Mouse (Mus musculus) midbrain, embryonic 11.5 days (tissue): ENCODE data around the gene Ccl26. TPM values are rescaled to one million over a fixed set of nuclear protein-coding genes. Genes with fewer than 3 reads are reported as not detected.

ENCODE experiments used
- ATAC-seq: fragments of 200-750 bp; cut with Nextera tagmentation; 2 replicates; pipeline ENCODE4 v1.8.0; 2017; ENCODE audit warnings: moderate TSS enrichment, moderate library complexity; ENCODE audit not compliant: low FRiP score
- DNase-seq: peaks from one replicate; pipeline ENCODE4 v3.0.0; 2015; ENCODE audit warnings: low spot score; ENCODE audit errors: missing footprints
- H3K27ac ChIP-seq: fragments of 300-500 bp; sonication (generic); 2 replicates; pipeline ENCODE4 v1.5.1; 2014; ENCODE audit warnings: low read depth, low read length
- H3K27me3 ChIP-seq: fragments of 300-500 bp; sonication (generic); 2 replicates; pipeline ENCODE4 v1.6.1; 2014; ENCODE audit warnings: mild to moderate bottlenecking, low read length, moderate library complexity, mixed read lengths; ENCODE audit not compliant: control insufficient read depth, insufficient read depth
- H3K36me3 ChIP-seq: fragments of 300-500 bp; sonication (generic); 2 replicates; pipeline ENCODE4 v1.6.1; 2014; ENCODE audit warnings: mild to moderate bottlenecking, low read length, moderate library complexity, mixed read lengths; ENCODE audit not compliant: control insufficient read depth, insufficient read depth
- H3K4me1 ChIP-seq: fragments of 300-500 bp; sonication (generic); 2 replicates; pipeline ENCODE4 v1.6.1; 2014; ENCODE audit warnings: low read length; ENCODE audit not compliant: control insufficient read depth, insufficient read depth
- H3K4me2 ChIP-seq: fragments of 300-500 bp; sonication (generic); 2 replicates; pipeline ENCODE4 v1.6.1; 2014; ENCODE audit warnings: mild to moderate bottlenecking, moderate library complexity
- H3K4me3 ChIP-seq: fragments of 300-500 bp; sonication (generic); 2 replicates; pipeline ENCODE4 v1.5.1; 2014; ENCODE audit warnings: low read depth, low read length
- H3K9ac ChIP-seq: fragments of 300-500 bp; sonication (generic); 2 replicates; pipeline ENCODE4 v1.6.1; 2014; ENCODE audit warnings: low read length
- H3K9me3 ChIP-seq: fragments of 300-500 bp; sonication (generic); 2 replicates; pipeline ENCODE4 v1.6.1; 2016; ENCODE audit warnings: low read length; ENCODE audit not compliant: control insufficient read depth
- WGBS: fragments of 180-500 bp; shearing (Covaris S2); extraction: QIAGEN DNeasy Blood & Tissue Kit; methylation state at CpG from one replicate; pipeline ENCODE4 v1.1.7; 2014; 5-methylcytosine and 5-hydroxymethylcytosine counted together
- polyA plus RNA-seq: library from polyadenylated mRNA; unstranded; fragments of >200 nt; fragmentation: Nextera tagmentation; extraction: Ambion mirVana; gene quantifications from 2 replicates; pipeline ENCODE4 v1.2.1, GENCODE M21; 2014

Ccl26 gene
- polyA plus RNA-seq, 1 experiment from 2014 or later: not detected

- H3K27me3 ChIP-seq: no peaks in the 10 kb centered on the region
- H3K4me1 ChIP-seq: no peaks in the 10 kb centered on the region
- H3K4me2 ChIP-seq: no peak overlapping the region
- H3K9ac ChIP-seq: no peak overlapping the region
- no peak overlapping the region for H3K4me3 ChIP-seq
- DNase-seq: no peak
- ATAC-seq: no peak
- 89% methylated on average over 10 of the region's 10 CpGs for WGBS
- H3K9me3 ChIP-seq: no peaks in the 10 kb centered on the region; the same call in 1 of the 2 replicates
- no peaks in the 10 kb centered on the region for H3K36me3 ChIP-seq
- no peak overlapping the region for H3K27ac ChIP-seq
Observed at GRCm38 (mm10) chr5:135579331-135579751, 16.0 kb upstream of the Ccl26 start.

- no peak overlapping the region for H3K4me2 ChIP-seq
Observed at GRCm38 (mm10) chr5:135576055-135576454, 12.7 kb upstream of the Ccl26 start.

GRCm38 (mm10) chr5:135573006-135573405, 9.6 kb upstream of the Ccl26 start, which contains the start of gene Ccl24:
Gene Ccl24, minus strand, starts transcription at chr5:135573049.
- Histone ChIP-seq H3K9me3 (no peaks in the 10 kb centered on the region), H3K4me2 (no peak within 1 kb of the TSS), H3K4me3 (no peak within 1 kb of the TSS), H3K4me1 (no peaks in the 10 kb centered on the region), H3K36me3 (no peaks in the 10 kb centered on the region), H3K9ac (no peak within 1 kb of the TSS), H3K27ac (no peak within 1 kb of the TSS), H3K27me3 (no peaks in the 10 kb centered on the region)
- DNase-seq (no peak), ATAC-seq (no peak)
- WGBS: 94% methylated on average over 6 of the region's 6 CpGs

More at GRCm38 (mm10) chr5:135576055-135576454, 12.7 kb upstream of the Ccl26 start:
- Histone ChIP-seq H3K9ac (no peak overlapping the region), H3K4me1 (no peaks in the 10 kb centered on the region), H3K9me3 (no peaks in the 10 kb centered on the region; the same call in 1 of the 2 replicates), H3K27me3 (no peaks in the 10 kb centered on the region), H3K4me3 (no peak overlapping the region), H3K36me3 (no peaks in the 10 kb centered on the region), H3K27ac (no peak overlapping the region)
- no peak for DNase-seq
- no peak for ATAC-seq
- WGBS: 78% methylated on average over 4 of the region's 4 CpGs

GRCm38 (mm10) chr5:135568698-135569097, 5.3 kb upstream of the Ccl26 start:
- Histone ChIP-seq H3K27me3 (no peaks in the 10 kb centered on the region), H3K9ac (no peak overlapping the region), H3K4me3 (no peak overlapping the region), H3K36me3 (no peaks in the 10 kb centered on the region), H3K27ac (no peak overlapping the region), H3K4me2 (no peak overlapping the region), H3K9me3 (no peaks in the 10 kb centered on the region), H3K4me1 (no peaks in the 10 kb centered on the region)
- ATAC-seq: no peak
- DNase-seq: peak; percentile 39
- WGBS: 70% methylated on average over 6 of the region's 6 CpGs

GRCm38 (mm10) chr5:135567556-135568265, 4.3 kb upstream of the Ccl26 start:
- ATAC-seq (no peak), DNase-seq (peak; percentile 31)
- Histone ChIP-seq H3K4me1 (no peaks in the 10 kb centered on the region), H3K36me3 (no peaks in the 10 kb centered on the region), H3K27me3 (no peaks in the 10 kb centered on the region), H3K4me3 (no peak overlapping the region), H3K9ac (no peak overlapping the region), H3K27ac (no peak overlapping the region), H3K4me2 (no peak overlapping the region), H3K9me3 (no peaks in the 10 kb centered on the region)
- WGBS: 87% methylated on average over 6 of the region's 6 CpGs

- Histone ChIP-seq H3K27me3 (no peaks in the 10 kb centered on the region), H3K4me3 (no peak overlapping the region), H3K27ac (no peak overlapping the region), H3K9me3 (no peaks in the 10 kb centered on the region), H3K36me3 (no peaks in the 10 kb centered on the region), H3K4me2 (no peak overlapping the region), H3K4me1 (no peaks in the 10 kb centered on the region), H3K9ac (no peak overlapping the region)
- DNase-seq: no peak
- WGBS: 80% methylated on average over 3 of the region's 3 CpGs
- no peak for ATAC-seq
Observed at GRCm38 (mm10) chr5:135557671-135558070, 5.7 kb downstream of the Ccl26 start.

- Histone ChIP-seq H3K27me3 (no peaks in the 10 kb centered on the region), H3K9ac (no peak overlapping the region), H3K27ac (no peak overlapping the region), H3K9me3 (no peaks in the 10 kb centered on the region), H3K36me3 (no peaks in the 10 kb centered on the region), H3K4me3 (no peak overlapping the region), H3K4me2 (no peak overlapping the region), H3K4me1 (no peaks in the 10 kb centered on the region)
- 44% methylated on average over 4 of the region's 4 CpGs for WGBS
- no peak for DNase-seq
- 0 out of 2 replicates have a peak, but pooled peaks have one; percentile 24 for ATAC-seq
Observed at GRCm38 (mm10) chr5:135557051-135557450, 6.3 kb downstream of the Ccl26 start.

- no peak overlapping the region for H3K4me3 ChIP-seq
- DNase-seq: no peak
Observed at GRCm38 (mm10) chr5:135556259-135556658, 7.1 kb downstream of the Ccl26 start.

GRCm38 (mm10) chr5:135551591-135551990, 11.8 kb downstream of the Ccl26 start:
- Histone ChIP-seq H3K4me3 (no peak overlapping the region), H3K27ac (no peak overlapping the region), H3K4me1 (no peaks in the 10 kb centered on the region), H3K27me3 (no peaks in the 10 kb centered on the region), H3K9me3 (no peaks in the 10 kb centered on the region), H3K4me2 (no peak overlapping the region), H3K36me3 (no peaks in the 10 kb centered on the region), H3K9ac (no peak overlapping the region)
- ATAC-seq: no peak
- WGBS: 77% methylated on average over 3 of the region's 3 CpGs
- no peak for DNase-seq

More at GRCm38 (mm10) chr5:135556259-135556658, 7.1 kb downstream of the Ccl26 start:
- Histone ChIP-seq H3K27me3 (no peaks in the 10 kb centered on the region), H3K36me3 (no peaks in the 10 kb centered on the region), H3K27ac (no peak overlapping the region), H3K9me3 (no peaks in the 10 kb centered on the region), H3K9ac (no peak overlapping the region), H3K4me1 (no peaks in the 10 kb centered on the region), H3K4me2 (no peak overlapping the region)
- ATAC-seq: no peak
- 94% methylated on average over 3 of the region's 4 CpGs for WGBS
